Comparison of ENCODE assay signal across 25 mouse cellular contexts in the genomic region with DNA sequence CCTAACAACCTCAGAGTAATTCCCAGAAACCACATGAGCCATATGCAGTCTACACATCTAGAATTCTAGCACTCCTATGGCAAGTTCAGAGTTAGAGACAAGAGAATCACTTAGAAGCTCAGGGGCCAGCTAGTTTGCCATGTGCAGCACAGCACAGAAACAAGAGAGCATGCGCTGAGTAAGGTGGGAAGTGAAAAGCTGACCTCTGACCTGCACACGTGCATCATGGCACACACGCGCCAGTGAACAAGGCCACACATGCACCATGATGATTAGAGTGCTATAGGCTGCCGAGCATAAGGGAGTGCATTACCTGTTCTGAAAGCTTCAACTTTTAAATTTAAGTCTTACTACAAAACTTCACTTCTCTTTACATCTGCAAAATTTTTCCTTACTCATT. TPM values are rescaled to one million over a fixed set of nuclear protein-coding genes. Genes with fewer than 3 reads are reported as not detected.
A peak's percentile ranks its signal among the peaks of the same experiment; 100 is the strongest.
DNase-seq lines count a peak whose midpoint lies in the region; ATAC-seq and TF ChIP-seq lines count a peak whose summit lies in the region.
"Had no signal": no experiment of that assay in that cellular context is flagged by ENCODE, and none has a peak within 500 bp of the region (broad histone marks: within the 10 kb centered on the region; RNA-seq: fewer than 3 reads in every experiment).

No protein-coding gene starts in this region.

- H3K36me3 ChIP-seq in megakaryocyte, embryonic 14.5 days (replicated peaks; ENCODE audit: low read length), result peaks cover 91% of the 10 kb centered on the region
- peaks cover 49 to 87% of the 10 kb centered on the region in 2 experiments for H3K36me3 ChIP-seq in CH12.LX (replicated peaks in 1 of 2; ENCODE audit: control insufficient read depth in 1 of 2, insufficient read depth in 1 of 2, low read length in 1 of 2)

- H3K4me3 ChIP-seq in megakaryocyte, embryonic 14.5 days (replicated peaks), result peak overlapping the region; percentile 42
- H3K4me3 ChIP-seq in CH12.LX (replicated peaks in 1 of 3; ENCODE audit: low read depth in 2 of 3, low read length in 2 of 3, poor library complexity in 1 of 3), result no peak overlapping the region
- H3K4me3 ChIP-seq: embryonic facial prominence, embryonic 13.5 days; embryonic facial prominence, embryonic 15.5 days; erythroblast, embryonic 14.5 days; forebrain, embryonic 10.5 days; forebrain, embryonic 12.5 days had no signal

- TF ChIP-seq CTCF in CH12.LX (conservative IDR thresholded peaks at IDR 0.05 in 1 of 2, IDR thresholded peaks at IDR 0.05 in 1 of 2; ENCODE audit: low read depth in 2 of 2, low read length in 2 of 2), result no peak

- no peak for TF ChIP-seq EP300 in CH12.LX (IDR thresholded peaks at IDR 0.05; ENCODE audit: low read length)

- no peak overlapping the region for H3K9ac ChIP-seq in CH12.LX (ENCODE audit: insufficient read depth, low read depth)
- H3K9ac ChIP-seq: embryonic facial prominence, embryonic 13.5 days; embryonic facial prominence, embryonic 15.5 days; forebrain, embryonic 12.5 days had no signal

- no peak overlapping the region for H3K4me2 ChIP-seq in CH12.LX (ENCODE audit: insufficient read depth, low read depth, poor library complexity, severe bottlenecking)
- H3K4me2 ChIP-seq: embryonic facial prominence, embryonic 13.5 days; embryonic facial prominence, embryonic 15.5 days; forebrain, embryonic 12.5 days had no signal

- dilution Hi-C loops in CH12.LX (cut with MboI; ENCODE audit: extremely low pct_ligation_motif_present, extremely low pct_unique_long_range_greater_than_20kb, low sequenced_read_pairs), result no loop called here

- peak; percentile 35 for DNase-seq in A20 (ENCODE audit: low read depth, low spot score)
- DNase-seq in CH12.LX (ENCODE audit: extremely low read depth), result no peak
- DNase-seq in urinary bladder, postnatal 4 days (ENCODE audit: low spot score in 2 of 2), result no peak
- DNase-seq in ovary, adult 18-20 months (ENCODE audit: low spot score), result no peak
- DNase-seq: adrenal gland, adult 2 months; adrenal gland, postnatal 10 days; adrenal gland, postnatal 25 days; B cell, adult 2 months; cerebellum, adult 11 months; cerebellum, adult 18-20 months; cerebellum, adult 8-10 months; cerebellum, adult 9-11 months; cerebellum, postnatal 14 days; cerebellum, postnatal 36 days; embryo, embryonic 11 days had no signal

- peaks cover 15% of the 10 kb centered on the region for H3K4me1 ChIP-seq in megakaryocyte, embryonic 14.5 days
- peaks cover 15 to 43% of the 10 kb centered on the region in 2 experiments for H3K4me1 ChIP-seq in CH12.LX (ENCODE audit: control insufficient read depth in 1 of 2, insufficient read depth in 2 of 2)
- H3K4me1 ChIP-seq: embryonic facial prominence, embryonic 13.5 days; embryonic facial prominence, embryonic 15.5 days; forebrain, embryonic 10.5 days; forebrain, embryonic 12.5 days had no signal

- ATAC-seq in megakaryocyte, adult 5-6 weeks (ENCODE audit: poor library complexity, severe bottlenecking), result no peak
- ATAC-seq: CD4-positive, CD25-positive, alpha-beta regulatory T cell, adult 4 months; forebrain, embryonic 14.5 days; forebrain, embryonic 16.5 days had no signal

- H3K27me3 ChIP-seq in megakaryocyte, embryonic 14.5 days (replicated peaks), result no peaks in the 10 kb centered on the region
- no peaks in the 10 kb centered on the region for H3K27me3 ChIP-seq in CH12.LX (replicated peaks)
- H3K27me3 ChIP-seq: embryonic facial prominence, embryonic 13.5 days; embryonic facial prominence, embryonic 15.5 days; forebrain, embryonic 12.5 days had no signal

- TF ChIP-seq POLR2A in CH12.LX (IDR thresholded peaks at IDR 0.05; ENCODE audit: low read depth, low read length), result no peak

- H3K27ac ChIP-seq in CH12.LX (ENCODE audit: insufficient read depth, low read depth), result no peak overlapping the region
- H3K27ac ChIP-seq: embryonic facial prominence, embryonic 13.5 days; embryonic facial prominence, embryonic 15.5 days; forebrain, embryonic 10.5 days; forebrain, embryonic 12.5 days had no signal

- in situ Hi-C loops in CH12.LX (cut with MboI; ENCODE audit: low pct_ligation_motif_present, low pct_unique_long_range_greater_than_20kb, low sequenced_read_pairs), result no loop called here

- no peaks in the 10 kb centered on the region for H3K9me3 ChIP-seq in megakaryocyte, embryonic 14.5 days
- no peaks in the 10 kb centered on the region for H3K9me3 ChIP-seq in CH12.LX (replicated peaks; ENCODE audit: low read length)
- H3K9me3 ChIP-seq: embryonic facial prominence, embryonic 13.5 days; embryonic facial prominence, embryonic 15.5 days; forebrain, embryonic 10.5 days; forebrain, embryonic 12.5 days had no signal

- no peak for TF ChIP-seq RAD21 in CH12.LX (IDR thresholded peaks at IDR 0.05; ENCODE audit: low read depth, low read length)

- no peaks in the 10 kb centered on the region for H3K79me2 ChIP-seq in CH12.LX (replicated peaks; ENCODE audit: control insufficient read depth, extremely low read depth, insufficient read depth, poor library complexity, severe bottlenecking)

TF ChIP-seq in CH12.LX, 34 proteins besides CTCF, POLR2A, EP300 and RAD21:
- TF ChIP-seq PAX5 (IDR thresholded peaks at IDR 0.05; ENCODE audit: low read length) (no peak), IRF4 (IDR thresholded peaks at IDR 0.05; ENCODE audit: low read depth, low read length) (0 out of 2 replicates have a peak, but pooled peaks have one; percentile 9), BHLHE40 (IDR thresholded peaks at IDR 0.05; ENCODE audit: low read depth, low read length) (peak; percentile 83), MYC (IDR thresholded peaks at IDR 0.05; ENCODE audit: low read depth, low read length) (peak; percentile 65; the same call in 1 of the 2 replicates)

RNA-seq across cellular contexts. Expression of a gene that starts 45.6 kb away (rescaled TPM):
- polyA plus RNA-seq in megakaryocyte, embryonic 14.5 days (2012; ENCODE audit: insufficient read depth, low replicate concordance), result 83.9 and 172 TPM in 2 replicates
- 128 and 140 TPM in 2 replicates for total RNA-seq in megakaryocyte, adult 5-6 weeks (2015)
- 58.6 and 65.2 TPM in 2 replicates for total RNA-seq in megakaryocyte, adult 5-6 weeks (2017)
- total RNA-seq in CH12.LX (2012; rRNA removed), result 79.1 and 81.6 TPM in 2 replicates
- 49.9 and 53.7 TPM in 2 replicates for total RNA-seq in CH12.LX (2014; rRNA removed)
- 106 and 149 TPM in 2 replicates for polyA plus RNA-seq in CH12.LX (2012; ENCODE audit: insufficient read length, low read depth)
